Mouse (Mus musculus) cortical plate, adult 2 months (tissue): ENCODE measurements at regions not wholly inside any gene's neighbourhood (a gene's known extent, or its start where the extent isn't known, plus 50 kb on each side); places are given as distances from the start of the nearest gene placed in this dataset.

Experiments
- CTCF ChIP-seq: fragments of 200-500 bp; IDR thresholded peaks from 2 replicates; pipeline ENCODE4 v1.5.1; 2011; ENCODE audit warnings: mild to moderate bottlenecking, control low read depth, low read length; ENCODE audit not compliant: insufficient read depth; ENCODE audit errors: extremely low read depth
- POLR2A ChIP-seq: fragments of 200-500 bp; IDR thresholded peaks from 2 replicates; pipeline ENCODE4 v1.6.1; 2011; ENCODE audit warnings: mild to moderate bottlenecking, low read length, control low read depth; ENCODE audit not compliant: insufficient read depth; ENCODE audit errors: extremely low read depth

DNA sequence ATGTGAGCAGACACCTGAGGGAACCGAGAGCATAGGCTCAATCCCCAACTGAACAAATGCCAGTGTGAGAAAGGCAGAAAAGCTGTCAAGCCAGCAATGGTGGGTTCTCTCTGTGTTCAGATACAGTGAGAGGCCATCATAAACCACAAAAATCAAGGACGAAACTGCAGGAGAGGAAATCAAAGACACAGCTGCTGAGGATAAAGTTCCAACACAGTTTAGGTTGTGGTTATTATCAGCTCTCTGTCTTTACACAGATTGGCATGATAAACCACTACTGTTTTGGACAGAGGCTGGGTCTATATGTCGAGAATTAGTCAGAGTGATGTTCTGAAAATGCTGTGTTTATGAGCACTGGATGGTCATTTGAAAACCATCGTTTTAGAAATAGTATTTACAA is 946.5 kb downstream of the Pla2g4a start:
- TF ChIP-seq POLR2A (no peak), CTCF (no peak)
